Mouse (Mus musculus) thymus, adult 2 months (tissue): ENCODE data around the gene Lrrc61.

ENCODE experiments used
- CTCF ChIP-seq: fragments of 200-500 bp; IDR thresholded peaks from 2 replicates; pipeline ENCODE4 v1.5.1; 2012; ENCODE audit warnings: mild to moderate bottlenecking, control low read depth, low read length, moderate library complexity, borderline replicate concordance; ENCODE audit not compliant: control insufficient read depth, poor library complexity, insufficient read depth; ENCODE audit errors: extremely low read depth
- POLR2A ChIP-seq: fragments of 200-500 bp; IDR thresholded peaks from 2 replicates; pipeline ENCODE4 v1.6.1; 2012; ENCODE audit warnings: mild to moderate bottlenecking, low read length, control low read depth, moderate library complexity; ENCODE audit not compliant: control insufficient read depth, poor library complexity, insufficient read depth; ENCODE audit errors: extremely low read depth

DNA sequence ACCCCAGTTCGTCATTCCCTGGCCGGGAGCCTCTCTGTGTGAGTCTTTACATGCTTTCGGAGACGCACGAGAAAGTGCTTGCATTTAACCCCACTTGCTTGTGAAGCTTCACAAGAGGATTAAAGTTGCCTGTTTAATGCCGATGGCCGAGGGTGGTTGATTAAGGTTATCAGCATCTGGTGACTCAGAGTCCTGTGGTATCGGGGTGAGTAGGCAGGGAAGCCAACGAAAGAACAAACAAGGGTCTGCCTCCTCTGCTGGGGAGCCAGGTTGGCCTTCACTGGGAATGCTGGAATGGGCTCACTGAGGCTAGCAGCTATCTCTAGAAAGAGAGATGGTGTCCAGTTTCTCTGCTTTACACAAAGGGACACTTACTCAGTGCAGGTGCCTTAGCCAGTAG lies 26.7 kb upstream of the Lrrc61 start:
- TF ChIP-seq CTCF: no peak
- TF ChIP-seq POLR2A: no peak
